Mouse (Mus musculus): ENCODE results near the gene Krtap19-5.

Gene Krtap19-5

DNA sequence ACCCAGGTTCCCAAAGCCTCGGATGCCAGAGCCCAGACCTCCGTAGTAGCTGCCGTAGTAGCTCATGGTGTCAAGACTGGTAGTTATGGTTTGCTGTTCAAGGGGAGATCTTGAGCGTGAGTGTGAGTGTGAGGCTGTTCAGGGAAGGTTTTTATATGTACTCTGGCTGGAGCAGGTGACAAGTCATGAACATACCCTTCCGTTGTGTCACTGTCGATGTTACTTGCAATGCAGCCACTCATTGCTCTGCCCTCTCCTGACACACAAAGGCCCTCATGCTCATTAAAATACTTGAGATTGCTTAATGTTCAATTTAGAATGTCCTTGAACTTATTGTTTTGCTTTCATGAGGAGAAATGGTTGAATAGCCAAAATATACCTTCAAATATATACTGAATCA lies at the start of gene Krtap19-5:
Krtap19-5 (minus strand) TSS at position 101 of the 400 bp plus-strand sequence.
- no peak for DNase-seq (ENCODE audit: low read depth, low spot score)

GRCm38 (mm10) chr16:88941106-88941505 lies 44.8 kb upstream of the Krtap19-5 start:
- DNase-seq (ENCODE audit: low read depth, low spot score), result no peak

DNA sequence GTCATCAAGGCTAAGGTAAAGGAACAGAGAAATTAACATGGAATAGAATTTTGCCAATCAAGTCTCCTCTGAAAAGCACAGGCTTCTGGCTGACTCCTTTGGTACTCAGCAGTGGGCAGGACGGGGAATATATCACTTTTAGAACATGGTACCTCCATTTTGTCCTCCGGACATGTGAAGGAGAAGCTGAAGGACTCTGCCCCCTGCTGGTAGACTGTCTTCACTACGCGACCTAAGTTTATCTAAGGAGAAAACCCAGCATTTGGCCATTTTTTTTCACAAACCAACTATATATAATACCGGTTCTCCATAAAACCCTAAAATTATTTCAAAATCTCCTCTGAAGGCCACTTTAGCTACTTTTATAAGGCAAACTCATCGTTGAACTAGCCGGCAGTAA lies 42.0 kb upstream of the Krtap19-5 start:
- no peak for DNase-seq (ENCODE audit: low read depth, low spot score)

- DNase-seq (ENCODE audit: low read depth, low spot score), result no peak
Observed at GRCm38 (mm10) chr16:88932165-88932564, 35.9 kb upstream of the Krtap19-5 start, which contains the start of gene Krtap19-9b. Gene Krtap19-9b, minus strand, starts transcription at chr16:88932265.

GRCm38 (mm10) chr16:88886870-88887269 lies 9.4 kb downstream of the Krtap19-5 start:
- DNase-seq (ENCODE audit: low read depth, low spot score), result no peak

DNA sequence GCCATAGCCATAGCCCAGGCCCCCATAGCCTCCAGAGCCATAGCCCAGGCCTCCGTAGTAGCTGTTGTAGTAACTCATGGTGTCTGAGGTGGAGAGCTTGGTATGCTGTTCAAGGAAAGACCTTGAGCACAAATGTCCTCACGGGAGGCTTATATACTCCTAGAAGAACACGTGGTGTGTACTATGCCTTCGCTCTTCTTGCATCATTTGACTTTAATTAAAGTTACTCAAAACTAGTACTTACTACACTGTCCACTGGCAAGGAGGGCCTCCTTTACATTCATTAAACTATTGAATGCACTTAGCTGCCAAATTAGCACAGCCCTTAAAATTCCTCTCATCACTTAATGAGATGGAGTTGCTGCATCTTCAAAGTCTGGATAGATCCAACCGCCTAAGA lies 11.3 kb downstream of the Krtap19-5 start, which contains the start of gene Krtap19-4:
Krtap19-4 (minus strand) TSS at position 101 of the 400 bp plus-strand sequence.
- DNase-seq (ENCODE audit: low read depth, low spot score), result no peak

- DNase-seq (ENCODE audit: low read depth, low spot score), result no peak
Observed at GRCm38 (mm10) chr16:88877938-88878337, 18.3 kb downstream of the Krtap19-5 start, which contains the start of gene Krtap19-3. Gene Krtap19-3, minus strand, starts transcription at chr16:88878038.

GRCm38 (mm10) chr16:88874169-88874568 lies 22.1 kb downstream of the Krtap19-5 start, which contains the start of gene Krtap19-2:
Gene Krtap19-2, minus strand, starts transcription at chr16:88874269.
- DNase-seq (ENCODE audit: low read depth, low spot score), result no peak

GRCm38 (mm10) chr16:88869311-88869710 lies 26.9 kb downstream of the Krtap19-5 start, which contains the start of gene Krtap19-1:
Gene Krtap19-1, minus strand, starts transcription at chr16:88869411.
- DNase-seq (ENCODE audit: low read depth, low spot score), result no peak

- DNase-seq (ENCODE audit: low read depth, low spot score), result no peak
Observed at GRCm38 (mm10) chr16:88864887-88865407, 31.3 kb downstream of the Krtap19-5 start.

- DNase-seq (ENCODE audit: low read depth, low spot score), result peak; percentile 5
Observed at GRCm38 (mm10) chr16:88851450-88851849, 44.8 kb downstream of the Krtap19-5 start.

DNA sequence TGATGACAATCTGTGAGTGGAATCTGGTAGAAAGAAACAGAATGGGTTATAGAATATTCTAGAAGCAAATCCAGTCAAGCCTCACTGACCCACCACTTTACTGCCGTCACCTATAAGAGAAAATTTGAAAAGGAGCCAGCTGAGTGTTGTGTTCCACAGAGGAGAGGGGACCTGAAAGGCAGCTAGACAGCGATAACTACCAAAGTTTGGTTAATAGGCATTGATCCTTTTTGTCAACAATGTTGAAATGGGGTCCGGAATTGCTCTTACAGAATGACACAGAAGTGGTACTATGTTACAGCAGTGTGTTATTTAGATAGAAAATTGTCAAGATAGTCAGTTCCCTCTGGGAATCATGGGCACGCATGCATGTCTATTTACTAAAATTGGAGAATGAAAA lies 47.7 kb downstream of the Krtap19-5 start:
- DNase-seq (ENCODE audit: low read depth, low spot score), result no peak

DNA sequence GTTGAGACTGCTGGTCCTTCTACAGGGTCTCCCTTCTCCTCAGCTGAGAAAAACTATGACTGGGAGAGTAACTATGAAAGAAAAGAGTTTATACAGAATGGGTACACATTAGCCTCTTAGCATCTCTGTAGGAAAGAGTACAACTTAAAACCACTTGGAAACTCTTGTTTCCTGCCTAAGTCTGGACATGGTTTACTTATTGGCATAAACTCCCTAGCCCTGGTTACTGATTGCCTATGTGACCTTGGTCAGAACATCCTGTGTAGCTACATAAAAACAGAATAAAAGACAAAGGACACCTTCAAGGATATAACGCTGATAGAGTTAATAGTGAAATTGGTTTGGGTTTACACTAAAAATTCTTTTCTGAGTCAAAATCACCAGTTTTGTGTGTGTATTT lies 48.9 kb downstream of the Krtap19-5 start:
- DNase-seq (ENCODE audit: low read depth, low spot score), result no peak
